Mouse (Mus musculus): Measurements from ENCODE around the gene Wnt5b.
A peak's percentile ranks its signal among the peaks of the same experiment; 100 is the strongest.

Wnt5b gene

GRCm38 (mm10) chr6:119543803-119544517, at the start of gene Wnt5b:
Gene Wnt5b, minus strand, starts transcription at chr6:119544347.
- peak; percentile 57 for DNase-seq (ENCODE audit: low spot score)

- no peak for DNase-seq (ENCODE audit: low spot score)
These were observed 46.7 kb upstream of the Wnt5b start for GRCm38 (mm10) chr6:119590872-119591271.

- no peak for DNase-seq (ENCODE audit: low spot score)
These were observed 43.8 kb upstream of the Wnt5b start for GRCm38 (mm10) chr6:119587897-119588296.

GRCm38 (mm10) chr6:119587454-119587853, 43.3 kb upstream of the Wnt5b start:
- DNase-seq (ENCODE audit: low spot score): no peak

GRCm38 (mm10) chr6:119585652-119586375, 41.7 kb upstream of the Wnt5b start:
- no peak for DNase-seq (ENCODE audit: low spot score)

GRCm38 (mm10) chr6:119584061-119584460, 39.9 kb upstream of the Wnt5b start:
- DNase-seq (ENCODE audit: low spot score): no peak

GRCm38 (mm10) chr6:119583165-119583564, 39.0 kb upstream of the Wnt5b start:
- no peak for DNase-seq (ENCODE audit: low spot score)

GRCm38 (mm10) chr6:119576706-119577105, 32.6 kb upstream of the Wnt5b start:
- DNase-seq (ENCODE audit: low spot score): no peak

GRCm38 (mm10) chr6:119575331-119575730, 31.2 kb upstream of the Wnt5b start:
- no peak for DNase-seq (ENCODE audit: low spot score)

GRCm38 (mm10) chr6:119572296-119572695, 28.1 kb upstream of the Wnt5b start:
- DNase-seq (ENCODE audit: low spot score): no peak

GRCm38 (mm10) chr6:119570797-119571196, 26.6 kb upstream of the Wnt5b start:
- DNase-seq (ENCODE audit: low spot score): no peak

GRCm38 (mm10) chr6:119568339-119568738, 24.2 kb upstream of the Wnt5b start:
- no peak for DNase-seq (ENCODE audit: low spot score)

- no peak for DNase-seq (ENCODE audit: low spot score)
These were observed 21.6 kb upstream of the Wnt5b start for GRCm38 (mm10) chr6:119565451-119566379.

- DNase-seq (ENCODE audit: low spot score): no peak
These were observed 18.4 kb upstream of the Wnt5b start for GRCm38 (mm10) chr6:119562558-119562957.

- no peak for DNase-seq (ENCODE audit: low spot score)
These were observed 14.7 kb upstream of the Wnt5b start for GRCm38 (mm10) chr6:119558855-119559254.

- DNase-seq (ENCODE audit: low spot score): peak; percentile 56
These were observed 10.3 kb upstream of the Wnt5b start for GRCm38 (mm10) chr6:119554439-119554838.

GRCm38 (mm10) chr6:119544518-119544864, 344 bp upstream of the Wnt5b start:
- no peak for DNase-seq (ENCODE audit: low spot score)

GRCm38 (mm10) chr6:119543456-119543802, 718 bp downstream of the Wnt5b start:
- peak; percentile 64 for DNase-seq (ENCODE audit: low spot score)

- no peak for DNase-seq (ENCODE audit: low spot score)
These were observed 8.3 kb downstream of the Wnt5b start for GRCm38 (mm10) chr6:119535867-119536266.

- no peak for DNase-seq (ENCODE audit: low spot score)
These were observed 10.9 kb downstream of the Wnt5b start for GRCm38 (mm10) chr6:119533170-119533709.

- DNase-seq (ENCODE audit: low spot score): no peak
These were observed 14.5 kb downstream of the Wnt5b start for GRCm38 (mm10) chr6:119529659-119530058.

GRCm38 (mm10) chr6:119526498-119526897, 17.6 kb downstream of the Wnt5b start:
- peak; percentile 62 for DNase-seq (ENCODE audit: low spot score)
